Mouse (Mus musculus): ENCODE results near the gene Vti1b.
"Not testable (repeated sequence)": the region's sequence is repeated elsewhere in the genome, so short reads cannot be mapped to it uniquely, and the experiment has no call there.

Gene Vti1b

DNA sequence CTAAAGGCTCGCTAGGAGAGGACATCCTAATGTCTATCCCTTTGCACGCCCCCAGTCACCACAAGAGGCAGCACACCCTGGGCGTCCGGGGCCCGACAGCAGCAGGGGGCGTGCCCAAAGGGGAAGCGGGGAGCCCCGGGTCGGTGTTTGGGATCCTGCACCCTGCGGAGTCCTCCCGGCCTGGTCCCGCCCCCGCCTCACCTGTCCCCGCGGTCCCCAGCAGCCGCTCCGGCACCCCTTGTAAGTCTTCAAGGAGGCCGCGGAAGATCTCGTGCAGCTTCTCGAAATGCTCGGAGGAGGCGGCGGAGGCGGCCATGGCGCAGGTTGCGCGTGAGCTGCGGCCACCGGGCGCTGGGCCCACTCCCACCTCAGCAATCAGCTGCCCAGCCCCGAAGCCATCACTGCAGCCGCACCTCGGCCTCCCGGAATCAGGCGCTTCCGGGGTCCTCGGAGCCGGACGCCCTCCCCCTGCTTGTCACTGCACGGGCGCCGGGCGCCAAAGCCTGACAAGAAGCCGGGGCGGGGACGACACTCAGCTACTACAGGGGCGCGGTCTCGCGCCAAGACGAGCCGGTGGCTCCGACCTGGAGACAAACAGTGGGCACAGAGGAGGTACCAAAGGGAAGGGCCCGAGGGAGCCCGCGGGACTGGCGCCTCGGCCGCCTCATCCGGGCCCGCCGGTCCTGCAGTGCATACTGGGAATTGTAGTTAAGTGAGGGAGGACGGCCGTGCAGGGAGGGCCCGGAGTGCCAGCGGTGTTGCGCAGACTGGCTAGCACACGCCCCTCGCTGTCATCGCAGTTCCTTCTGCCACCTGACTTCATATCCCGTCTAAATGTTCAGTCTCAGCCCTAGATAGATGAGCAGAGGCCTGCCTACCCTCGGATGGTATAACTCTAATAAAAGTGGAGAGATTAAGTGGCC, at the start of gene Vti1b:
Vti1b (minus strand) TSS at position 649 of the 923 bp plus-strand sequence.
- peak; percentile 90 for DNase-seq (ENCODE audit: low spot score)

GRCm38 (mm10) chr12:79217511-79217910, 45.0 kb upstream of the Vti1b start:
- DNase-seq (ENCODE audit: low spot score), result no peak

DNA sequence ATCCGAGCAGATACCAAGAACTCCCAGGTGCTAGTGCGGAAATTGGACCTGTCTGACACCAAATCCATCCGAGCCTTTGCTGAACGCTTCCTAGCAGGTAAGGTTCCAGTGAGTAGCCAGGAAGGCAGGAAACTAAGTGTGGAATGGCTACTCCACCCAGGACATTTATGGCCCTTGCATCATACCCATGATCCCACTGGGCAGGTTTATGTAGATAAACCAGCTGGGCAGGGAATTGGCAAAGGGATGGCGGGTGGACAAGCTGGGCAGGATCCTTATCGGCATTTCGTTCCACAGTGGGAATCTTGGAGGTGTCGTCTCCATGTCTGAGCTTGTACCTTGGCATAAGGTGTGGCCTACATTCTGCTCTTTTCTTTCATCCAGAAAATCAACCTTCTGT, 39.0 kb upstream of the Vti1b start:
- no peak for DNase-seq (ENCODE audit: low spot score)

GRCm38 (mm10) chr12:79208703-79209464, 36.4 kb upstream of the Vti1b start, which contains the start of gene Rdh12:
Gene Rdh12, plus strand, starts transcription at chr12:79208914.
- DNase-seq (ENCODE audit: low spot score), result no peak

- DNase-seq (ENCODE audit: low spot score), result no peak
Observed at GRCm38 (mm10) chr12:79201882-79202281, 29.4 kb upstream of the Vti1b start.

DNA sequence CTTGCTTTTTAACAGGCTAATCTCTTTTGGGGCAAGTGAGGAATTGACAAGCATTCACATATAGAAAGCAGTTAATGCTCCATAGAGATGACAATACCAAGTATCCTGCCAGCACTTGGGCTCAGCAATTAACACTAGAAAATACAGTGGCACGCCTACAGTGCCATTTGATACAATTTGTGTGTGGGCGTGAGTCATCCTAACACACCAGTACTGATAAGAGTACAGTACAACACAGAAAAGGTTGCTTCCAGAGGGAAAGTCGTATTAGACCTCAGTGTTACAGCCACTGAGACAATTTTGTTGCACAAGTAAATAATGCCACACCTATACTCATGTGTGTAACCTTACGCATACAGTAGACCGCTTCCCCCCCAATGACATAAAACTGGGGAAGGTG, 24.6 kb upstream of the Vti1b start:
- DNase-seq (ENCODE audit: low spot score), result no peak

DNA sequence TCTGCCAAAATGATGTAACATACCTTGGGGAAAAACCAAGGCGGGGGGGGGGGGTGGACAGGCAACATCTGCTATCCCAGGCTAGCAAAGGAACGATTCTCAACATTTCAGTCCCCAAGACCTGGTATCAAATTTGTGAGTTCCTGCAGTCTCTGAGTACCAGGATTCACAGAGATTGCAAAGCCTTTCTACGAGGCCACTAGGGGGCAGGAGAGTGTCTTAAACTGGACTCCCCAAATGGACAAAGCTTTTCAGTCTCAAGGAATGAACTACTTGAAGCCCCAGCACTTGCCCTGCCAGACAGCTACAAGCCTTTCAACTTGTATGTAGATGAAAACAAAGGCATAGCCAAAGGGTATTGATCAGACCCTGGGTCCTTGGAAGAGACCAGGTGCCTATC, 21.0 kb upstream of the Vti1b start:
- peak; percentile 54 for DNase-seq (ENCODE audit: low spot score)

- DNase-seq (ENCODE audit: low spot score), result no peak
Observed at GRCm38 (mm10) chr12:79192193-79192592, 19.7 kb upstream of the Vti1b start, which contains the start of gene Rdh11. Gene Rdh11, minus strand, starts transcription at chr12:79192293.

DNA sequence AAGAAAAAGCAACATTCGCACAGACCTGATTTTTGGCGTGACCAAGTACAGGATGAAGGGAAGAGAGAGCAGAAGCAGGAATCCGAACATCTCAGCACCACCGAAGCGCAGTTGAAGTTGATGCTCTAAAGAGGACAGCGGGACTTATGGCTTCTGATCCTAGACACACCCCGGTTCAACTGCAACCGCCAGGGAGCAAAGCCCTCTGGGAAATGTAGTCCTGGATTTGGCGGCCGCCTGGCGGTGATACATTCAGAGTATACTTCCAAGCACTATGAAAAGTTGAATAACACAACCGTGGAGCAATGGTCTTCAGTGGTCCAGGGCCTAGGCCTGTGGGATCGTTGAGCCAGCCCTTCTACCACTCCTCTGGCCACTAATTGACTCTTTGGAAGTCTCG, 19.2 kb upstream of the Vti1b start:
- no peak for DNase-seq (ENCODE audit: low spot score)

GRCm38 (mm10) chr12:79190931-79191673, 18.6 kb upstream of the Vti1b start:
- DNase-seq (ENCODE audit: low spot score), result no peak

- not testable (repeated sequence) for DNase-seq (ENCODE audit: low spot score)
Observed at GRCm38 (mm10) chr12:79185160-79185559, 12.7 kb upstream of the Vti1b start.

- DNase-seq (ENCODE audit: low spot score), result no peak
Observed at GRCm38 (mm10) chr12:79175998-79176397, 3.5 kb upstream of the Vti1b start.

GRCm38 (mm10) chr12:79173721-79174120, 1.3 kb upstream of the Vti1b start:
- DNase-seq (ENCODE audit: low spot score), result no peak

DNA sequence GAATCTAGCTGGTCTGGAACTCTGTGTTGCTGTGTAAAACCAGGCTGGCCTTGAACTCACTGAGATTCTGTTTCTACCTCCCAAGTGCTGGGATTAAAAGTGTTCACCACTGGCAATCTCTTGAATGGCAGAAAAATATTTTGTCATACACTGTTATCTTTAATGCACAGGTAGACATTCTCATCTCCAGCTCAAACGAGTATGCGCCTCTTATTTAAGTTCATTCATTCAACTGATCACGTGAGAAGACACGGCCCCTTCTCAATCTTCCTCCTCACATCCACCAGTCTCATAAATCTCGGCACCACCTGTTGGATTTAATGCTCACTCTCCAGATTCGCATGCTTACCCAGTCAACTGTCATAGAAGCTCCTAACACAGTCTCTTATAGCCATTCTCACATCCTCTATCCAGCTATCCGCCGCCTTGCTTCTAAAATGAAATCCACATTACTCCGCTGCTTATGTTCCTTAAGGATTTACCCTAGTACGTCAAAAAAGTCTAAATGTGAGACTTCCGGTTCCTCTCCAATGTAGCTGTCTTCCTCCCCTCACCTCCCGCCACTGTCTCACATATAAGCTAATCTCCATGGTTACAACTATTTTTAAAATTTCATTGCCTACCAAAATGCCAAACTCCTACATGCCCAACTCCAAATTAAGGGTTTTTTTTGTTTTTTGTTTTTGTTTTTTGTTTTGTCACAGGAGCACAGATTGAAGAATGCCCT, 1.0 kb downstream of the Vti1b start:
- no peak for DNase-seq (ENCODE audit: low spot score)

GRCm38 (mm10) chr12:79170421-79170820, 2.0 kb downstream of the Vti1b start:
- peak; percentile 41 for DNase-seq (ENCODE audit: low spot score)

GRCm38 (mm10) chr12:79169173-79169572, 3.3 kb downstream of the Vti1b start:
- no peak for DNase-seq (ENCODE audit: low spot score)

- no peak for DNase-seq (ENCODE audit: low spot score)
Observed at GRCm38 (mm10) chr12:79162876-79163275, 9.6 kb downstream of the Vti1b start.

GRCm38 (mm10) chr12:79149653-79150052, 22.8 kb downstream of the Vti1b start:
- DNase-seq (ENCODE audit: low spot score), result no peak

- no peak for DNase-seq (ENCODE audit: low spot score)
Observed at GRCm38 (mm10) chr12:79141384-79141783, 31.1 kb downstream of the Vti1b start.

- no peak for DNase-seq (ENCODE audit: low spot score)
Observed at GRCm38 (mm10) chr12:79140811-79141210, 31.7 kb downstream of the Vti1b start.

- no peak for DNase-seq (ENCODE audit: low spot score)
Observed at GRCm38 (mm10) chr12:79139417-79139816, 33.0 kb downstream of the Vti1b start.

Measured in layer of hippocampus, adult 9-10 months (tissue).